Mouse (Mus musculus) natural killer cell, adult 2 months (primary cell): ENCODE measurements around the gene Hoxc11.

Experiments used
- DNase-seq, 2 experiments: peaks; one replicate each; pipeline ENCODE4 v3.0.0; 2022; ENCODE audit warnings: low spot score in 2 of 2

Gene Hoxc11

GRCm38 (mm10) chr15:102937036-102937666 is 17.1 kb upstream of the Hoxc11 start:
- no peak for DNase-seq

GRCm38 (mm10) chr15:102939256-102940155 is 14.7 kb upstream of the Hoxc11 start:
- no peak for DNase-seq

GRCm38 (mm10) chr15:102942739-102943467 is 11.3 kb upstream of the Hoxc11 start:
- no peak for DNase-seq

DNA sequence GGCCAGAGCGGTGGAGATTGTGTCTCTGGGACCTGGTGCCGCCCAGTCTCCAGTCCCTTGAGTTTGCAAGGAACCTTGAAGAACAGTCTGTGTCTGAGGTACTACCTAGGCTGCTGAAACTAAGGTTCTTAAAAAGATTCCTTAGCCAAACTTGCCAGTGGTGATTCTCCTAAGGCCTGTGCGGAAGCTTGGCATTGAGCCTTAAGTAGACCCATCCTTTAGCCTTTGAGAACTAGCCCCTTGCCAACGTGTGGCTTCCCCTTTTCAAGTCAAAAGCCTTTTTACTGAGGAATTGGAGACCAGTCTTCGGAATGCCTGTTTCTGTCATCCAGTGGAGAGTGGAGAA is 10.8 kb upstream of the Hoxc11 start:
- no peak for DNase-seq

DNA sequence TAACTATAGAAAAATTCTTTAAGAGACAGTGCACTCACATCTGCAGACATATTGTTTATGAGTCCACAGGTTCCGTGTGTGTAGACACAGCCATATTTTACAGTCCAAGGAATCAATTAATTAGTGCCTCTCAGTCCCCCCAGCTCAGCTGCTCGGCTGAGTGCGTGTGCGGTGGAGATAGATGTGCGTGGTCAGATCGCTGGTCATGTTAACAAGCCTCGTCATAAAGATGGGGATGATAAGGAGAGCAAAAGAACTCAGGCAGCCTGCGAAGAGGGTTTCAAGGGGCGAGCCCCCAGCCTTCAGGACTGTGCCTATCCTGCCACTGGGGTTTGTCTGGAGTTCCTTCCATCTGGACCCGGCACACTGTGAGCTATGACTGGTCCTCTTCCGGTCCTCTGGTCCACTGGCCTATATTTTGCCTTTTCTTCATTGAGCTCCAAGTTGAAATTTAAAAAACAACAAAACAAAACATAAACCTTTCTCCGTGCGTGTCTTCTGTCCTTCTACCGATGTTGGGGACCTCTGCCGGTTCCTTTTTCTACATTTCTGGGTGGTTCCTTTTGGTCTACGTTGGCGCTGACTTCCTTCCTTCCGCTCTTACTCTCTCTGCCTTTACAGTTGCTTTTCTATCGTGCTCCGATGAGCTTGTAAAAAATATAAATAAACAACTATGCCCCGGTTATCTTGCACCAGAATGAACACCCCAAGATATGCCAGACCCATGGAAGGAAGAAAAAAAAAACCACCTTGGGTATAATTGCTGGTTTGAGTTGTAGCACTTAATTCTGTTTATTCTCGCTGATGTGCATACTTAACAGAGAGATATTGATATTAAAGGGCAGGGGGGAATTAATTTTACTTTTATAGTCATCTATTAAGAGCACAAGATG is 8.8 kb upstream of the Hoxc11 start:
- DNase-seq = no peak

DNA sequence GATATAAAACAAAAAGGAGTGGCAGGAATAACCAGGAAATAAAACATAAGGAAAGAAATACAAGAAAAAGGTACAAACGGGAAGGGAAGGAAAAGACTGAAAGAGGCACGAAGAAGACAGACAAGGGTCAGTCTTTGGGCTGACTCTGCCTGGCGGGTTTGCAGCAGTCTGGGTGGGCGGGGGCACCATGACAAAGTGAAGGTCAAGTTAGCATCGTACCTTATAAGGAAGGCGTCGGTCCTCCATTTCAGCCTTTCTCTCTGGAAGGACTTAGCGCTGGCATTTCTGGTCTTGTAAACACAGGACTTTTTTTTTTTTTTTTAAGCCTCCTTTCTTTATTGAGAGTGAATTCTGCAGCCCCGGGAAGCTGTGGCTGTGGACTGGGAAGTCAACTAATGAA is 7.0 kb upstream of the Hoxc11 start:
- no peak for DNase-seq

DNA sequence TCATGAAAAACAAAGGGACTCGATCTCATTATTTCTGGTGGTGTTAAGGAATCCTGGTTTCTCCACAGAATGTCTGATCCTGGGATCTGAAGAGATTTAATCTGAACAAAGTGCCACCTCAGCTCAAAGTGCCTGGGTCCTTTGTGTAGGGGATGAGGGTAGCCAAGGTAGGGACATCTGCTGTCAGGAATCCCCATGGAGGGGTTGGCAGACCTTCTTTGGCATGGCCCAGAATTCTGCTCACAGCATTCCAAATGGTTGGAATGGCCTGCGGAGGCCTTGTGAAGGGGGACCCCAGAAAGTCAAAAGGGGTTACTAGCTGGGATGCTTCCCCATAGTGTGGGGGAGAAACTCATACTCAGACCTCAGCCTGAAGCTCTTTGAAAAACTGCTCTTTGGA is 5.4 kb upstream of the Hoxc11 start:
- DNase-seq = no peak

DNA sequence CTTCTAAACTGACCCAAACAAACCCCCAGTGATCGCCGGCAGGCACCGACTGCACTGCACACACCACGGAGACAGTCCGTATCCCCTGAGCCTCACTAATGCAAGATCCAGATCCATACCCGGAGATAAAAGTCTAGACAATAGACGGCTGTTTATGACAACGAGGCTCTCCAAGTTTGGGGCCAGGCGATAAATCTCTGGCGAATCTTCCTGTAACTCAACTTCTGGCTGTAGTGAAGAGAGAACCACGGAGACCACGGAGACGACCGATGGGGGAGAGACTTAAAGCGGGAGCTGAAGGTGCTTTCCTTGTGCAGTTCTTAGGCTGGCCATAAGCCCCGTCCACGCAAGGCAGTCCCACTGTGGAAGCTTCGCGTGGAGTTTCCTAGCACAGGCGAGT is 4.5 kb upstream of the Hoxc11 start:
- DNase-seq = no peak

GRCm38 (mm10) chr15:102950877-102951276 is 3.4 kb upstream of the Hoxc11 start:
- DNase-seq = no peak

- DNase-seq = no peak
These were observed 666 bp upstream of the Hoxc11 start for GRCm38 (mm10) chr15:102953561-102953960.

DNA sequence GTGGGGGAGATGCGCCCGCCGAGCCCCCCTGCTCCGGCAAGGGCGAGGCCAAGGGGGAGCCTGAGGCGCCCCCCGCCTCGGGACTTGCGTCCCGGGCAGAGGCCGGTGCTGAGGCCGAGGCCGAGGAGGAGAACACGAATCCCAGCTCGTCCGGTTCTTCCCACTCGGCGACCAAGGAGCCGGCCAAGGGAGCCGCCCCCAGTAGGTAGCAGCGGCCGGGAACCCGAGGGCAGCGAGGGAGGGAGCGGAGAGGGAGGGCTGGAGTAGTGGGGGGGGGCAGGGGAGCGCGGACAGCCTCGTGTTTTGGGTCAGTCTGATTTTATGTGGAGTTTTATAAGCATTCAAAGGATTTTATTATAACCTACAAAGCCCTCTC is 768 bp downstream of the Hoxc11 start:
- no peak for DNase-seq

GRCm38 (mm10) chr15:102955833-102956640 is 1.8 kb downstream of the Hoxc11 start:
- no peak for DNase-seq

- no peak for DNase-seq
These were observed 2.7 kb downstream of the Hoxc11 start for GRCm38 (mm10) chr15:102956906-102957305.

GRCm38 (mm10) chr15:102959663-102960191 is 5.5 kb downstream of the Hoxc11 start:
- DNase-seq = no peak

GRCm38 (mm10) chr15:102961728-102962127 is 7.5 kb downstream of the Hoxc11 start:
- no peak for DNase-seq

DNA sequence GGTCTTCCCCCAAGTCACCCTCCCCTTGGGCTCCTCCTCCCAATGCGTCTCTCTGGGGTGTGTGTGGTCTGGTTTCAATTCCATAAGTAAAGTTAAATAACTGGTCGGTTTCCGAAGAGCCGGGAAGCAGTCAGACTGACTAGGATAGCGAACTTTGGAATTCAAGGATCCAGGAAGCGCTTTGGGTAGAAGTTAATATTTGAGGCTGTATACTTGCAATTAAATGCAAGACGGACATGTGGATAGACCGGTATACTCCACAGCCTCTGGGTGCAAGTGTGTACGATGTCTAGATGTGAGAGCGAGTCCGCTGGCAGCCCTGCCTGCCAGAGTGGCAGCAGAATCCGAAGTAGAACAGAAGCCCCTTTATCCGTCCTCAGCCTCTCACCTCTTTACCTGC is 8.3 kb downstream of the Hoxc11 start:
- DNase-seq = no peak

DNA sequence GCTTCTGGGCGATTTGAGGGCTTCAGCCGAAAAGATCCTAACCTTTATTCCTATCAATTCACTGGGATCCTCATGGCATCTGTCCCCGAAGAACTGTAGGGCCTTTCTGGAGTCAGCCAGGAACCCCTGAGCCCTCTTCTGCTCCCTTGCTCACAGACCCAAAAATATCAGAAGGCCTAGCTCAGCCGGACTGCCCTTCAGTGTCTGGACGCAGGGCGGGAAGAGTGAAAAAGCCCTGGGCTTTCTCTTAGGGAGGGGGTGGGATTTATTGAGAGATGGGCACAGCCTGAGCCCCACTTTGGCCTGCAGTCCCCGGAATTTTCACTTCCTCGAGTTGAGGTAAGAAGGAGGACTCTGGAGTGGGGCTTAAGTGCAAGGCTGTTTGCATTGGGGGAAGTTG is 9.0 kb downstream of the Hoxc11 start:
- no peak for DNase-seq

GRCm38 (mm10) chr15:102963671-102964640 is 9.7 kb downstream of the Hoxc11 start:
- DNase-seq = no peak
